Mouse (Mus musculus) kidney, embryonic 14.5 days (tissue): ENCODE measurements around the gene Aqp2. TPM values are rescaled to one million over a fixed set of nuclear protein-coding genes. Genes with fewer than 3 reads are reported as not detected.

Source experiments
- ATAC-seq: fragments of 200-750 bp; cut with Nextera tagmentation; 2 replicates; pipeline ENCODE4 v1.8.0; 2017; ENCODE audit warnings: moderate number of reproducible peaks, mild to moderate bottlenecking, moderate TSS enrichment, moderate library complexity; ENCODE audit not compliant: low FRiP score, low TSS enrichment
- H3K27ac ChIP-seq: fragments of 300-500 bp; sonication (generic); 2 replicates; pipeline ENCODE4 v1.5.1; 2014; ENCODE audit warnings: low read depth, mild to moderate bottlenecking, low read length, moderate library complexity, mixed read lengths
- H3K27me3 ChIP-seq: fragments of 300-500 bp; sonication (generic); 2 replicates; pipeline ENCODE4 v1.6.1; 2014; ENCODE audit warnings: mild to moderate bottlenecking, low read length; ENCODE audit not compliant: control insufficient read depth, insufficient read depth
- H3K36me3 ChIP-seq: fragments of 300-500 bp; sonication (generic); 2 replicates; pipeline ENCODE4 v1.6.1; 2014; ENCODE audit warnings: low read length, mixed read lengths; ENCODE audit not compliant: control insufficient read depth, insufficient read depth
- H3K4me1 ChIP-seq: fragments of 300-500 bp; sonication (generic); 2 replicates; pipeline ENCODE4 v1.6.1; 2014; ENCODE audit warnings: low read length, mixed read lengths; ENCODE audit not compliant: control insufficient read depth, insufficient read depth
- H3K4me2 ChIP-seq: fragments of 300-500 bp; sonication (generic); replicated peaks from 2 replicates; pipeline ENCODE4 v1.6.1; 2014; ENCODE audit warnings: low read depth, mild to moderate bottlenecking, low read length
- H3K4me3 ChIP-seq: fragments of 300-500 bp; sonication (generic); 2 replicates; pipeline ENCODE4 v1.5.1; 2014; ENCODE audit warnings: mild to moderate bottlenecking, low read length
- H3K9ac ChIP-seq: fragments of 300-500 bp; sonication (generic); 2 replicates; pipeline ENCODE4 v1.6.1; 2014; ENCODE audit warnings: low read depth, mild to moderate bottlenecking, low read length, moderate library complexity
- H3K9me3 ChIP-seq: fragments of 300-500 bp; sonication (generic); 2 replicates; pipeline ENCODE4 v1.6.1; 2016; ENCODE audit warnings: low read length; ENCODE audit not compliant: control insufficient read depth
- polyA plus RNA-seq: library from polyadenylated mRNA; unstranded; fragments of >200 nt; fragmentation: Nextera tagmentation; extraction: Ambion mirVana; gene quantifications from 2 replicates; pipeline ENCODE4 v1.2.1, GENCODE M21; 2014

Aqp2 gene
- polyA plus RNA-seq, 1 experiment from 2014 or later, result 5.4 TPM

- H3K4me1 ChIP-seq, result no peaks in the 10 kb centered on the region
- H3K4me2 ChIP-seq, result no peak overlapping the region
- H3K27me3 ChIP-seq, result no peaks in the 10 kb centered on the region
- H3K9ac ChIP-seq, result no peak overlapping the region
- no peak overlapping the region for H3K4me3 ChIP-seq
- H3K36me3 ChIP-seq, result peaks cover 92% of the 10 kb centered on the region
- H3K9me3 ChIP-seq, result no peaks in the 10 kb centered on the region; the same call in 1 of the 2 replicates
- H3K27ac ChIP-seq, result no peak overlapping the region
- ATAC-seq, result no peak
Measured at GRCm38 (mm10) chr15:99631618-99632017, 52.8 kb downstream of the Aqp2 start.

Other genes with a start within 250 kb of the Aqp2 start
- 15.0 and 27.9 TPM in 2 replicates for gene Fmnl3, start 208.6 kb upstream of the Aqp2 start, polyA plus RNA-seq
- gene Tmbim6, start 186.2 kb upstream of the Aqp2 start, polyA plus RNA-seq, result 321 and 409 TPM in 2 replicates
- 9.3 and 11.8 TPM in 2 replicates for gene Nckap5l, start 121.3 kb upstream of the Aqp2 start, polyA plus RNA-seq
- 13.2 and 16.9 TPM in 2 replicates for gene Bcdin3d, start 104.3 kb upstream of the Aqp2 start, polyA plus RNA-seq
- not detected in 2 replicates for gene Faim2, start 50.9 kb upstream of the Aqp2 start, polyA plus RNA-seq
- gene Aqp5, start 11.7 kb downstream of the Aqp2 start, polyA plus RNA-seq, result 0.16 and 0.27 TPM in 2 replicates
- not detected in 2 replicates for gene Aqp6, start 22.3 kb downstream of the Aqp2 start, polyA plus RNA-seq
- 79.1 and 113 TPM in 2 replicates for gene Racgap1, start 72.6 kb downstream of the Aqp2 start, polyA plus RNA-seq
- gene Asic1, start 91.3 kb downstream of the Aqp2 start, polyA plus RNA-seq, result 0.88 and 0.90 TPM in 2 replicates
- 54.3 and 74.2 TPM in 2 replicates for gene Smarcd1, start 123.1 kb downstream of the Aqp2 start, polyA plus RNA-seq
- gene Gm17349, start 126.4 kb downstream of the Aqp2 start, polyA plus RNA-seq, result not detected in 2 replicates
- gene Gpd1, start 138.5 kb downstream of the Aqp2 start, polyA plus RNA-seq, result 2.0 and 3.1 TPM in 2 replicates
- gene Cox14, start 146.6 kb downstream of the Aqp2 start, polyA plus RNA-seq, result 184 and 218 TPM in 2 replicates
- 74.9 and 87.7 TPM in 2 replicates for gene Cers5, start 193.8 kb downstream of the Aqp2 start, polyA plus RNA-seq